Mouse (Mus musculus) embryonic facial prominence, embryonic 15.5 days (tissue): ENCODE data around the gene Acta2. TPM values are rescaled to one million over a fixed set of nuclear protein-coding genes. Genes with fewer than 3 reads are reported as not detected.

Experiments
- ATAC-seq: fragments of 200-750 bp; cut with Nextera tagmentation; 2 replicates; pipeline ENCODE4 v1.8.0; 2017; ENCODE audit warnings: low read depth, moderate TSS enrichment; ENCODE audit not compliant: insufficient number of reproducible peaks, low FRiP score, low TSS enrichment
- H3K27ac ChIP-seq: fragments of 300-500 bp; sonication (generic); replicated peaks from 2 replicates; pipeline ENCODE4 v1.5.1; 2015; ENCODE audit warnings: mild to moderate bottlenecking, inconsistent platforms
- H3K27me3 ChIP-seq: fragments of 300-500 bp; sonication (generic); 2 replicates; pipeline ENCODE4 v1.6.1; 2015; ENCODE audit warnings: inconsistent platforms
- H3K36me3 ChIP-seq: fragments of 300-500 bp; sonication (generic); 2 replicates; pipeline ENCODE4 v1.6.1; 2015; ENCODE audit warnings: mild to moderate bottlenecking, inconsistent platforms
- H3K4me1 ChIP-seq: fragments of 300-500 bp; sonication (generic); 2 replicates; pipeline ENCODE4 v1.6.1; 2015; ENCODE audit warnings: inconsistent platforms
- H3K4me2 ChIP-seq: fragments of 300-500 bp; sonication (generic); replicated peaks from 2 replicates; pipeline ENCODE4 v1.6.1; 2015; ENCODE audit warnings: mild to moderate bottlenecking, inconsistent platforms
- H3K4me3 ChIP-seq: fragments of 300-500 bp; sonication (generic); replicated peaks from 2 replicates; pipeline ENCODE4 v1.5.1; 2015; ENCODE audit warnings: mild to moderate bottlenecking, inconsistent platforms
- H3K9ac ChIP-seq: fragments of 300-500 bp; sonication (generic); 2 replicates; pipeline ENCODE4 v1.6.1; 2015; ENCODE audit warnings: inconsistent platforms
- H3K9me3 ChIP-seq: fragments of 300-500 bp; sonication (generic); replicated peaks from 2 replicates; pipeline ENCODE4 v1.6.1; 2016; ENCODE audit warnings: inconsistent platforms
- WGBS: fragments of 180-500 bp; shearing (Covaris S2); methylation state at CpG from one replicate; pipeline ENCODE4 v1.1.7; 2015; 5-methylcytosine and 5-hydroxymethylcytosine counted together
- polyA plus RNA-seq: library from polyadenylated mRNA; unstranded; fragments of >200 nt; fragmentation: Nextera tagmentation; extraction: Ambion mirVana; gene quantifications from 2 replicates; pipeline ENCODE4 v1.2.1, GENCODE M21; 2015

The Acta2 gene
- 323 and 370 TPM in 2 replicates for polyA plus RNA-seq

DNA sequence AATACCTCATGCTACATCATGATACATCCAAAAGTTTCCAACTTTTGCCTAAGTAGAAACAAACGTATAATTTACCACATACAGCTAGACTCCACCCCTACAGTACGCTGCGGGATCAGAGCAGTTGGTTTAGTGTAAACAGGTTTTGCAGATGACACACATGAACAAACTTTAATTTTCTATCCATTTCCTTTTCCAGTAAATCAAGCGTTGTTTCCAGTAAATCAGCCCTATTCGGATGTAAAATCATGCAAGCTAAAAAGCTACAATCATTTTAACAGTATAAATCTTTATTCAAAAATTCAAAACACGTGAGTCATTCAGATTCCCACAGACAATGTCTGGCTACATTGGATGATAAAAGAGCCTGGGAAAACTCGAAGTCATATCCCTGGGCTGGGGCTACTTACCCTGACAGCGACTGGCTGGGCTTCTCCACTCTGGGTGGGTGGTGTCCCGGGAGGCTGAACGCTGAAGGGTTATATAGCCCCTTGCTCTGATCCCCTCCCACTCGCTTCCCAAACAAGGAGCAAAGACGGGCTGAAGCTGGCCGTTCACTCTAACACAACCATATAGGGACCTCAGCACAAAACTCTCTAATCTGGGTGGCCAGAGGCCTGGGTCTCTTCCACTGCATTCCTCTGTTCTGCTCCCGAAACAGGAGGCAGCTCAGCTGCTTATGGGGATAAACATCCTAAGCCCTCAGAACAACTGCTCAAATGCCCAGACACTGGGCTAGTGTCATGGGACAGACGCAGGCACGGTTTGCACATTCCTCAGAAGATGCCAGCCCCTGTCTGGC is at the start of gene Acta2:
TSS of gene Acta2 (minus strand) at position 711 of the 802 bp plus-strand sequence.
- 25% methylated on average over 16 of the region's 16 CpGs for WGBS
- Histone ChIP-seq H3K27ac (peak within 1 kb of the TSS; percentile 73), H3K9ac (no peak within 1 kb of the TSS; the same call in 1 of the 2 replicates), H3K4me2 (peak within 1 kb of the TSS; percentile 40), H3K9me3 (no peaks in the 10 kb centered on the region), H3K4me1 (peaks cover 18% of the 10 kb centered on the region), H3K4me3 (peak within 1 kb of the TSS; percentile 29), H3K36me3 (no peaks in the 10 kb centered on the region), H3K27me3 (no peaks in the 10 kb centered on the region)
- ATAC-seq, result peak; percentile 80

DNA sequence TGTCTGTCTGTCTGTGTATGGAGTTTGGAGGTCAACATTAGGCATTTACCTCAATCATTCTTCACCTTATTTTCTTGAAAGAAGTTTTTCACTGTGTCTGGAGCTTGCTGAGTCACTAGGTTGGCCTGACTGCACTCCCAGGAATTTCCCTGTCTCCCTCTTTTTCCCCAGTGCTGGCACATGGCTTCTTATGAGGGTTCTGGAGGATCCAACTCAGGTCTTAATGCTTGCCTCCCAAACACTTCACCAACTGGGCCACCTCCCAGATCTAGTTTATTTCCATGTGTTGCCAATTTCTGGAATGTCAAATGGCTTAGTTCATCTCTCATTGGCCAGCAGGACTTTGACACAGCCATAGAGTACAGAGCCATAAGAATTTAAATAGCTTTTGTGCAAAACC is 49.5 kb upstream of the Acta2 start:
- no peaks in the 10 kb centered on the region for H3K36me3 ChIP-seq
- no peaks in the 10 kb centered on the region for H3K4me1 ChIP-seq
- no peak for ATAC-seq
- H3K27ac ChIP-seq, result no peak overlapping the region
- H3K9me3 ChIP-seq, result no peaks in the 10 kb centered on the region
- no peak overlapping the region for H3K4me2 ChIP-seq
- H3K9ac ChIP-seq, result no peak overlapping the region
- no peaks in the 10 kb centered on the region for H3K27me3 ChIP-seq
- H3K4me3 ChIP-seq, result no peak overlapping the region

DNA sequence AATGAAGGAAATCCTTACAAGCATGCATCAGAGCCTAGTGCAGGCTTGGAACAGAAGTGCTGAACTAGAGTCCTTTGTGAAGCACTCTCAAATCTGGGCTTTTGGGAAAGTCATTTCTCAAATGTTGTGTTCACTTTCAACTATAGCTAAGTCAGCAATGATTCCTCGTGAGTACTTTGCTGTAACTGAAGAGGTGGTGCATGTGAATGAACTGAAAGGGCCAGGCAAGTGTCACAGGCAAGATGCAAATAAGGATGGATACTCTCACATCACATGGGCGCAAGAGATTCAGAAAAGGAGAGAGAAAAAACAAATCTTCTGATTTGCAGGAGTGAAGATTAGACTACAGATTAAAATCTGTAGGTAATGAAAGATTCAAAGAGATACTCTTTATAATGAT is 45.0 kb upstream of the Acta2 start:
- Histone ChIP-seq H3K4me3 (no peak overlapping the region), H3K9ac (no peak overlapping the region), H3K36me3 (no peaks in the 10 kb centered on the region), H3K4me2 (no peak overlapping the region), H3K9me3 (no peaks in the 10 kb centered on the region), H3K27me3 (no peaks in the 10 kb centered on the region), H3K4me1 (no peaks in the 10 kb centered on the region), H3K27ac (no peak overlapping the region)
- no peak for ATAC-seq
- 78% methylated on average over 2 of the region's 2 CpGs for WGBS

DNA sequence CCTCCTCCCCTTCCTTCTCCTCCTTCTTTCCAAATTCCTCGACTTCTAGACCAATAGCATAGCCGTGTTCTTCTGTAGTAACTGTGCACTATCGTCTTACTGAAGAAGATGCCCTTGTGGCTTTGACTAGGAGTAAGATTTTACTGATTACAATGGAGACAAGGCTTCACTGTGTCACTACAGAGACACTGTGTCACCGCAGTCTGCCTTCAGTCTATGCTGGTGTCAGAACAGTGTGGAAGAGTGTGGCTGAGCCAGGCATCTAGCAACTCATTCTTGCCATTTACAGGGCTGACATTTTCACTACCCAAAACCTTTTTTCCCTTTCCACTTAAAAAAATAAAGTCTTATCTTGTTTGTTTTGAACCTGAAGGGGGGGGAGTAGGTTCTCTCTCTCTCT is 43.8 kb upstream of the Acta2 start:
- Histone ChIP-seq H3K27ac (no peak overlapping the region), H3K36me3 (no peaks in the 10 kb centered on the region), H3K27me3 (no peaks in the 10 kb centered on the region), H3K9me3 (no peaks in the 10 kb centered on the region), H3K4me2 (no peak overlapping the region), H3K4me3 (no peak overlapping the region), H3K4me1 (no peaks in the 10 kb centered on the region), H3K9ac (no peak overlapping the region)
- ATAC-seq, result no peak
- WGBS, result 66% methylated on average over 4 of the region's 4 CpGs

- 74% methylated on average over 1 of the region's 1 CpGs for WGBS
- no peaks in the 10 kb centered on the region for H3K36me3 ChIP-seq
- no peak overlapping the region for H3K9ac ChIP-seq
- H3K4me1 ChIP-seq, result no peaks in the 10 kb centered on the region
- H3K4me3 ChIP-seq, result no peak overlapping the region
- ATAC-seq, result no peak
- no peak overlapping the region for H3K4me2 ChIP-seq
- no peaks in the 10 kb centered on the region for H3K27me3 ChIP-seq
- H3K27ac ChIP-seq, result no peak overlapping the region
- H3K9me3 ChIP-seq, result no peaks in the 10 kb centered on the region
Measured at GRCm38 (mm10) chr19:34298531-34298930, 43.1 kb upstream of the Acta2 start.

GRCm38 (mm10) chr19:34295442-34295841 is 40.1 kb upstream of the Acta2 start:
- Histone ChIP-seq H3K4me1 (peaks cover 6% of the 10 kb centered on the region; the same call in 1 of the 2 replicates), H3K9ac (no peak overlapping the region), H3K27me3 (no peaks in the 10 kb centered on the region), H3K27ac (no peak overlapping the region), H3K4me3 (no peak overlapping the region), H3K36me3 (no peaks in the 10 kb centered on the region), H3K4me2 (no peak overlapping the region), H3K9me3 (no peaks in the 10 kb centered on the region)
- no peak for ATAC-seq
- 58% methylated on average over 6 of the region's 6 CpGs for WGBS

- no peak overlapping the region for H3K27ac ChIP-seq
- no peak overlapping the region for H3K4me3 ChIP-seq
- H3K27me3 ChIP-seq, result no peaks in the 10 kb centered on the region
- H3K4me1 ChIP-seq, result peaks cover 13% of the 10 kb centered on the region; the same call in 1 of the 2 replicates
- H3K36me3 ChIP-seq, result no peaks in the 10 kb centered on the region
- no peak for ATAC-seq
- H3K4me2 ChIP-seq, result no peak overlapping the region
- H3K9me3 ChIP-seq, result no peaks in the 10 kb centered on the region
- 84% methylated on average over 3 of the region's 3 CpGs for WGBS
- no peak overlapping the region for H3K9ac ChIP-seq
Measured at GRCm38 (mm10) chr19:34293376-34293947, 38.1 kb upstream of the Acta2 start.

- no peak overlapping the region for H3K4me3 ChIP-seq
- H3K27ac ChIP-seq, result no peak overlapping the region
- ATAC-seq, result no peak
- WGBS, result 66% methylated on average over 2 of the region's 2 CpGs
- no peaks in the 10 kb centered on the region for H3K36me3 ChIP-seq
- no peaks in the 10 kb centered on the region for H3K9me3 ChIP-seq
- no peak overlapping the region for H3K9ac ChIP-seq
- no peak overlapping the region for H3K4me2 ChIP-seq
- H3K27me3 ChIP-seq, result no peaks in the 10 kb centered on the region
- peaks cover 13% of the 10 kb centered on the region; the same call in 1 of the 2 replicates for H3K4me1 ChIP-seq
Measured at GRCm38 (mm10) chr19:34292701-34293100, 37.3 kb upstream of the Acta2 start.

DNA sequence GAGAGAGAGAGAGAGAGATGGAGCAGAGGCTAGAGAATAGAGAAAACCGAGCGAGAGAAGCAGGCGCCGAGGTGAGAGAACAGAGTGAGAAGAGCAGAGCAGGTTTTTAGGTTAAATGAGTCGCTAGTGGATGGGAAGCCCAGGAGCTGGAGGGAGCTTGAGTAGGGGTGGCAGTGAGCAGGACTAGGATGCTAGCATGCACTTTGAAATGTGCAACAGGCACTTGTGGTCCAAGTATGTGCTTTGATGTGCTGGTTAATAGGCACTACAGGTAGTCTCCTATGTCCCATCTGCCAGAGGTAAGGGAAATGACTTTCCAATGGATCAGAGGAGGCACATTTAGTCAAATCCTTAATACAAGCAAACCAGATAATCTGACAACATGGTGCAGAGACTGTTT is 36.6 kb upstream of the Acta2 start:
- no peak overlapping the region for H3K9ac ChIP-seq
- no peaks in the 10 kb centered on the region for H3K36me3 ChIP-seq
- whole genome bisulfite sequencing, result 76% methylated on average over 5 of the region's 5 CpGs
- ATAC-seq, result no peak
- H3K4me3 ChIP-seq, result no peak overlapping the region
- no peak overlapping the region for H3K4me2 ChIP-seq
- no peaks in the 10 kb centered on the region for H3K9me3 ChIP-seq
- no peaks in the 10 kb centered on the region for H3K27me3 ChIP-seq
- no peak overlapping the region for H3K27ac ChIP-seq
- H3K4me1 ChIP-seq, result peaks cover 13% of the 10 kb centered on the region; the same call in 1 of the 2 replicates

- H3K4me2 ChIP-seq, result peak overlapping the region; percentile 85
- H3K4me3 ChIP-seq, result peak overlapping the region; percentile 52
- H3K27me3 ChIP-seq, result no peaks in the 10 kb centered on the region
- no peaks in the 10 kb centered on the region for H3K36me3 ChIP-seq
- no peaks in the 10 kb centered on the region for H3K9me3 ChIP-seq
- ATAC-seq, result no peak
- H3K27ac ChIP-seq, result no peak overlapping the region
- no peak overlapping the region for H3K9ac ChIP-seq
- WGBS, result 43% methylated on average over 8 of the region's 8 CpGs
- H3K4me1 ChIP-seq, result peaks cover 13% of the 10 kb centered on the region; the same call in 1 of the 2 replicates
Measured at GRCm38 (mm10) chr19:34291379-34291778, 36.0 kb upstream of the Acta2 start.

- peaks cover 13% of the 10 kb centered on the region; the same call in 1 of the 2 replicates for H3K4me1 ChIP-seq
- peak overlapping the region; percentile 85 for H3K4me2 ChIP-seq
- H3K27ac ChIP-seq, result no peak overlapping the region
- no peaks in the 10 kb centered on the region for H3K27me3 ChIP-seq
- peak; percentile 11; the same call in 1 of the 2 replicates for ATAC-seq
- 5% methylated on average over 15 of the region's 15 CpGs for WGBS
- no peaks in the 10 kb centered on the region for H3K9me3 ChIP-seq
- H3K4me3 ChIP-seq, result peak overlapping the region; percentile 52
- H3K36me3 ChIP-seq, result no peaks in the 10 kb centered on the region
- peak overlapping the region; percentile 35 for H3K9ac ChIP-seq
Measured at GRCm38 (mm10) chr19:34290872-34291341, 35.5 kb upstream of the Acta2 start.
